Mouse (Mus musculus) heart, postnatal 14 days (tissue): ENCODE data around the gene Cdh24. TPM values are rescaled to one million over a fixed set of nuclear protein-coding genes. Genes with fewer than 3 reads are reported as not detected.

ENCODE experiments used
- microRNA-seq, 2 experiments: library from miRNA; unstranded; fragments of <30 nt; microRNA quantifications; one replicate each; pipeline ENCODE4 v1.2.0; 2021 to 2022
- total RNA-seq, 2 experiments: library from RNA; stranded (reverse); gene quantifications; 2 replicates each; pipeline ENCODE4 v1.2.3; 2021

Gene Cdh24
- total RNA-seq, 2 experiments from 2014 or later, result 1.1 to 1.6 TPM

Small RNAs within 50 kb of the gene (microRNA-seq; reads per million reads assigned to microRNA genes)
- gene Mir686, result 0 reads per million in 2 experiments
- gene Mir6948, result 0.27 to 0.36 reads per million in 2 experiments

Other genes with a start within 250 kb of the Cdh24 start
- 1 to 10 TPM; 6.2 to 6.5 TPM for gene Slc7a7, start 223.6 kb downstream of the Cdh24 start, total RNA-seq
- 100 to 1,000 TPM; 102 to 116 TPM for gene Mrpl52, start 214.5 kb downstream of the Cdh24 start, total RNA-seq
- 10 to 100 TPM; 53.6 to 60.0 TPM for gene Mmp14, start 209.8 kb downstream of the Cdh24 start, total RNA-seq
- 10 to 100 TPM; 63.2 to 65.6 TPM for gene Lrp10, start 177.2 kb downstream of the Cdh24 start, total RNA-seq
- not detected for gene Rem2, start 165.3 kb downstream of the Cdh24 start, total RNA-seq
- gene Prmt5, start 123.8 kb downstream of the Cdh24 start, total RNA-seq, result 10 to 100 TPM; 26.9 to 29.2 TPM
- 1 to 10 TPM; 5.2 to 6.1 TPM for gene Haus4, start 86.7 kb downstream of the Cdh24 start, total RNA-seq
- 10 to 100 TPM; 10.2 to 10.7 TPM for gene Ajuba, start 63.8 kb downstream of the Cdh24 start, total RNA-seq
- gene 4931414P19Rik, start 35.4 kb downstream of the Cdh24 start, total RNA-seq, result 1 to 10 TPM; 5.0 to 6.0 TPM
- 100 to 1,000 TPM; 186 to 196 TPM for gene Psmb5, start 23.3 kb downstream of the Cdh24 start, total RNA-seq
- gene Psmb11, start 19.9 kb downstream of the Cdh24 start, total RNA-seq, result 1 to 10 TPM in 1 of 2 experiments, not detected in 1; 1.1 TPM
- gene Gm17606, start 412 bp downstream of the Cdh24 start, total RNA-seq, result not detected
- gene 1700123O20Rik, start 44.9 kb upstream of the Cdh24 start, total RNA-seq, result 10 to 100 TPM; 17.2 to 18.6 TPM
- 100 to 1,000 TPM; 105 to 106 TPM for gene Acin1, start 45.6 kb upstream of the Cdh24 start, total RNA-seq
- not detected for gene Gm29776, start 57.5 kb upstream of the Cdh24 start, total RNA-seq
- not detected for gene Cebpe, start 70.8 kb upstream of the Cdh24 start, total RNA-seq
- gene Slc7a8, start 140.6 kb upstream of the Cdh24 start, total RNA-seq, result 1 to 10 TPM; 3.2 to 3.7 TPM
- gene Rnf212b, start 172.8 kb upstream of the Cdh24 start, total RNA-seq, result not detected
- 1 to 10 TPM; 6.7 to 8.6 TPM for gene Homez, start 229.6 kb upstream of the Cdh24 start, total RNA-seq
- gene Ppp1r3e, start 236.2 kb upstream of the Cdh24 start, total RNA-seq, result 1 to 10 TPM; 2.8 to 5.2 TPM
- gene Bcl2l2, start 242.0 kb upstream of the Cdh24 start, total RNA-seq, result 10 to 100 TPM; 35.1 to 39.2 TPM
- 1 to 10 TPM; 4.1 to 8.1 TPM for gene Gm20521, start 242.1 kb upstream of the Cdh24 start, total RNA-seq